Mouse (Mus musculus) ES-Bruce4 (cell line): Measurements from ENCODE around the gene Magi2.

Source experiments
- CTCF ChIP-seq: IDR thresholded peaks from one replicate; pipeline ENCODE4 v1.8.1; 2011; ENCODE audit warnings: low read depth, low read length
- POLR2A ChIP-seq: IDR thresholded peaks from one replicate; pipeline ENCODE4 v1.8.1; 2011; ENCODE audit warnings: low read length; ENCODE audit not compliant: insufficient read depth

- TF ChIP-seq POLR2A (no peak), CTCF (no peak)
Measured at GRCm38 (mm10) chr5:19909664-19910063, 682.8 kb downstream of the Magi2 start.
